Mouse (Mus musculus) kidney, postnatal 14 days (tissue): Measurements from ENCODE around the gene Vmn2r99.

ENCODE experiments used
- DNase-seq: peaks from one replicate; pipeline ENCODE4 v3.0.0; 2022; ENCODE audit warnings: mixed read lengths

The Vmn2r99 gene

DNA sequence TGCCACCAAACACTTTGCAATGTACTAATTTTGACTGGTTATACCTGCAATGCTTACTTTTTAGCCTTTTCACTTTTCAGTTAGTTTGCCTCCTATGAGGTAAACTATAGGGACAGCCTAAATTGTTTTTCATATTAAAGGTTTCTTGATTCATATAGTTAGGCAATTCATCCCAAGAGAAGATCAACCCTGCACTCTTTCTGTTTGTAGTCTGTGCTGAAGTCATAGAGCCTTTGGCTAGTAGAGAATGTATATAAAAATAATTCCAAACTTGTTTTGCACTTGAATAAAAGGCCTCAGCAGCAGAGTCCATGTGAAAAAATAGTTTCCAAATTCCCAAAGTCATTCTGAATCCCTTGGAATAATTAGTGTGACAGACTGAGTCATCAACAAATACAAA is at the start of gene Vmn2r99:
Gene Vmn2r99, plus strand, starts transcription at position 301 of the 400 bp plus-strand sequence.
- no peak for DNase-seq

DNA sequence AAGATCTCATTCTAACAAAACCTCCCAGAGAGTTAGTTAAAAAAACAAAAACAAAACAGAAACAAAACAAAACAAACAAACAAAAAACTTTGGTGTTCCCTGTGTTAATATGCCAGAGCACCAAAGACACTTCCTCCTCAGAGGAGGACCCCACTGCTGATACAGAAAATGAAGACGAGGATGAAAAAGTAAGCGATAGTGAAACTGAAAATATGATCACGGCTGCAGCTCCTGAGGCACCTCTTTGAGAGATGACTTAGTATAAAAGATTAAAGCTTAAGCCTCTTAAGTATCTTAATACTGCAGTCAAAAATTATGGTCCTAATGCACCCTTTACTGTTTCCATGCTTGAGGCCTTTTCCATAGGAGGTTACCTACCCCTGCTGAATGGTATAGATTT is 75.9 kb downstream of the Vmn2r99 start:
- DNase-seq, result no peak

DNA sequence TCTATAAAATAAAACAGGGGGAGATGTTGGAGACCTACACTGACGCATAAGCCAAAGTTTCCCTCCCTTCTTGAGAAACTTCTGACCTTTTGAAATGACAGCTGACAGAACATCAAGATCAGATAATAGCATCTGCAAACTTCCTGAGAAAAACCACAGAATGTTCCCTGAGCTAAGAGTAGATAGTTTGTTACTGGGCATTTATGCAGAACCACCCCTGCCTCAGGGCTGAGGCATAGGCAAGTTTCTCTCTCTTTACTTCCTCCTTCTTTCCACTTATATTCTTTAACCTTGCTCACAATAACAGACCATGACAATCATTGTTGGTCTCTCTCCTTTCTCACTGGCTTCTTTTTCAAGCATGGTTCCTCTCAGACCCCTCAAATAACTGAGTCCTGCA is 83.2 kb downstream of the Vmn2r99 start:
- DNase-seq, result no peak
